Mouse (Mus musculus): ENCODE data around the gene Atp11a. TPM values are rescaled to one million over a fixed set of nuclear protein-coding genes. Genes with fewer than 3 reads are reported as not detected.

Gene Atp11a
- polyA plus RNA-seq, 1 experiment from 2014 or later = 9.1 TPM

DNA sequence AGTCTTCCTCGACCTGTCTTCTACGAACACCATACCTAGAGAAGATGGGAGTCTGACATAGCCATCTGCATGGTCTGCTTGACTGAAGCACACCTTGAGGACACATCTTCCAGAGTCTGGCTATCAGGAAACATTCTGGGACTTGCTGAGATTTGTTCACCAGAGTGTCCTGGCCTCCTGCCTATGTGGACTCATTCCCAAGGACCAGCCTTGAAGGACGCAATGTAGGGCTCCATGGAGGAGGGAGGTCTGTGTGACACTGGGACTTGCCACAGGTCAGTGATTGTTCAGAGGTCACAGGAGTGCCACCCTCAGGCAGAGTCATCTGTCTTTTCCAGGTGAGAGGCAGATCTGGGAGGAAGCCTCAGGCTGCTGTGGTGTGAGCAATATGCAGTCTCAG is 8.6 kb upstream of the Atp11a start:
- H3K4me3 ChIP-seq (ENCODE audit: low read depth, low read length) = no peak overlapping the region
- H3K9ac ChIP-seq (ENCODE audit: low read length) = no peak overlapping the region
- no peak overlapping the region for H3K4me2 ChIP-seq (ENCODE audit: low read length)
- ATAC-seq = no peak
- no peaks in the 10 kb centered on the region for H3K9me3 ChIP-seq (replicated peaks; ENCODE audit: control insufficient read depth, low read length)
- WGBS = 94% methylated on average over 3 of the region's 3 CpGs
- H3K4me1 ChIP-seq (ENCODE audit: control insufficient read depth, insufficient read depth, low read length) = no peaks in the 10 kb centered on the region
- no peak overlapping the region for H3K27ac ChIP-seq (ENCODE audit: low read depth, low read length)
- no peaks in the 10 kb centered on the region for H3K27me3 ChIP-seq (replicated peaks; ENCODE audit: control insufficient read depth, insufficient read depth, low read length)
- no peaks in the 10 kb centered on the region for H3K36me3 ChIP-seq (ENCODE audit: control insufficient read depth, insufficient read depth, low read length)
- no peak for DNase-seq (ENCODE audit: low spot score)

DNA sequence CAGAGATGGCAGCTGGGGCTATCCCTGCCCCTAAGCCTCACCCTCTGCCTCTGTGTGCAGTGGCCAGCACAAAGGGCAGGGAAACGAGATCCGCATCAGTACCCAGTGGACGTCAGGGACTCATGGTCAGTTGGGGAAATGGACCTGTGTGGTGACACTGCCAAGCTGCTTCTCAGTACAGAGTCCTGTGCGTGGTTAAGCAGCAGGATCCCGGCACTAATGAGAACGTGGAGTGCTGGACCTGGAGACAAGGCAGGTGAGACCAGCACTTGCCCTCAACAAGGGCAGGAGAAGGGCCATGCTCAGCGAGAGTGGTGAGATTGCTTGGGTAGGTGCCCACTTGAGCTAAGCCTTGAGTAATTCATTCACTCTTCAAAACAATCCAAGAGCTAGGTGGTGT is 7.7 kb upstream of the Atp11a start:
- H3K27ac ChIP-seq (ENCODE audit: low read depth, low read length) = no peak overlapping the region
- no peak for DNase-seq (ENCODE audit: low spot score)
- WGBS = 79% methylated on average over 7 of the region's 7 CpGs
- no peaks in the 10 kb centered on the region for H3K9me3 ChIP-seq (replicated peaks; ENCODE audit: control insufficient read depth, low read length)
- no peaks in the 10 kb centered on the region for H3K27me3 ChIP-seq (replicated peaks; ENCODE audit: control insufficient read depth, insufficient read depth, low read length)
- no peaks in the 10 kb centered on the region for H3K36me3 ChIP-seq (ENCODE audit: control insufficient read depth, insufficient read depth, low read length)
- no peak for ATAC-seq
- H3K4me2 ChIP-seq (ENCODE audit: low read length) = no peak overlapping the region
- H3K4me1 ChIP-seq (ENCODE audit: control insufficient read depth, insufficient read depth, low read length) = no peaks in the 10 kb centered on the region
- no peak overlapping the region for H3K9ac ChIP-seq (ENCODE audit: low read length)
- H3K4me3 ChIP-seq (ENCODE audit: low read depth, low read length) = no peak overlapping the region

DNA sequence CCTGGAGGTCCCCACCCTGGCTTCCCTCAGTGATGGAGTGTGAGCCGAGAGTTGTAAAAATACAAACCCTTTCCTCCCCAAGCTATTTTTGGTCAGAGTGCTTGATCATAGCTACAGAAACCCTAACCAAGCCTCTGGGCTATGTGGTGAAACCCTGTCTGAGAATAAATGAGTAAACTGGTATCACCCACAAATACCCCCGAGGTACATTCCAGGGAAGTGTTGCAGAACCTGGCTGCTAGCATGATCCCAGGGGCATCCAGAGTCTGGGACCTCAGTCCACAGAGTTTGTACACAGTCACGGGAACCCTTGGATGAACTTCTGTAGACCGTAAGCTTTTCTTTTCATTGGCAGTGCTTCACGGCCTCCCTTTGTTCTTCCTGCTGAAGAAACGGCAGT is 3.8 kb upstream of the Atp11a start:
- H3K4me3 ChIP-seq (ENCODE audit: low read depth, low read length) = no peak overlapping the region
- H3K9ac ChIP-seq (ENCODE audit: low read length) = no peak overlapping the region
- H3K9me3 ChIP-seq (replicated peaks; ENCODE audit: control insufficient read depth, low read length) = no peaks in the 10 kb centered on the region
- peaks cover 2% of the 10 kb centered on the region for H3K4me1 ChIP-seq (ENCODE audit: control insufficient read depth, insufficient read depth, low read length)
- 57% methylated on average over 6 of the region's 6 CpGs for WGBS
- H3K27ac ChIP-seq (ENCODE audit: low read depth, low read length) = no peak overlapping the region
- H3K4me2 ChIP-seq (ENCODE audit: low read length) = no peak overlapping the region
- ATAC-seq (no peak), DNase-seq (ENCODE audit: low spot score) (no peak)
- no peaks in the 10 kb centered on the region for H3K36me3 ChIP-seq (ENCODE audit: control insufficient read depth, insufficient read depth, low read length)
- no peaks in the 10 kb centered on the region for H3K27me3 ChIP-seq (replicated peaks; ENCODE audit: control insufficient read depth, insufficient read depth, low read length)

DNA sequence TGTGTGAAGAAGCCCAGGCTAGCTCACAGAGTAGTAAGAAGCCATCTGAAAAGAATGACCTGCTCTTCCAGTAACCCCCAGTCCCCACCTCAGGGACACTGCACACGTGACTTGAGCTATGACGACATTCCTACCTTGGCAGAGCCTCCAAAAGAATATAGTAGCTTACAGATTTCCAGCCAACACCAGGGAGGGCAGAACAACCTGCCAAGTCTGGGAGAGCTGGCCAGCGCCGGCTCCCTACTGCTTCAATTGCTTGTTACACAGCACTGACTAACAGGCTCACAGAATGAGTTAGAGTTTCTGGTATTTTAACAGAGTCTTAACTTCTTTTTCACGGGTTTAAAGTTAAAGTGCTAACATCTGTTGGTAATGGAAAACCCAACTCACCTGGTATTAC is 2.7 kb upstream of the Atp11a start:
- H3K27me3 ChIP-seq (replicated peaks; ENCODE audit: control insufficient read depth, insufficient read depth, low read length) = no peaks in the 10 kb centered on the region
- H3K4me1 ChIP-seq (ENCODE audit: control insufficient read depth, insufficient read depth, low read length) = peaks cover 3% of the 10 kb centered on the region
- no peak overlapping the region for H3K27ac ChIP-seq (ENCODE audit: low read depth, low read length)
- H3K4me3 ChIP-seq (ENCODE audit: low read depth, low read length) = no peak overlapping the region
- H3K9me3 ChIP-seq (replicated peaks; ENCODE audit: control insufficient read depth, low read length) = no peaks in the 10 kb centered on the region
- 65% methylated on average over 5 of the region's 5 CpGs for whole genome bisulfite sequencing
- no peak overlapping the region for H3K4me2 ChIP-seq (ENCODE audit: low read length)
- H3K36me3 ChIP-seq (ENCODE audit: control insufficient read depth, insufficient read depth, low read length) = no peaks in the 10 kb centered on the region
- ATAC-seq (no peak), DNase-seq (ENCODE audit: low spot score) (peak; percentile 21)
- no peak overlapping the region for H3K9ac ChIP-seq (ENCODE audit: low read length)

DNA sequence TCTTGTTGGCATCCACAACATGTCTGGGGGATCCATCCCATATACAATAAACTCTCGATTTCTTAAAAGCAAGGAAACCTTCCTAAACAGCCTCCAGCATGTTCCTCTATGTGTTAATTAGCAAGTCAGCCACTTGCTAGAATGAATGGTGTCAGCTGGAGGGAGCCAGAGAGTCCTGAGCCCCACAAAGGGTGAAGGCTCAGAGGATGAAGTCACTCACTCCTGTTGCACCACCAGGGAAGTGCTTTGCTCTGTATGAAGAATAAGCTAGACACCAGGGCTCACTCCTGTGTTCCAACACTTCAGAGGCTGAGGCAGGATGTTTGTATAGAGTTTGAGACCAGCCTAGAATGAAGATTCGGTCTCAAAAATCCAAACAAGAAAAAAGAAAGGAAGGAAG is 1.5 kb upstream of the Atp11a start:
- no peak overlapping the region for H3K4me3 ChIP-seq (ENCODE audit: low read depth, low read length)
- 52% methylated on average over 2 of the region's 2 CpGs for WGBS
- H3K27ac ChIP-seq (ENCODE audit: low read depth, low read length) = no peak overlapping the region
- ATAC-seq (no peak), DNase-seq (ENCODE audit: low spot score) (peak; percentile 37)
- no peaks in the 10 kb centered on the region for H3K9me3 ChIP-seq (replicated peaks; ENCODE audit: control insufficient read depth, low read length)
- H3K4me1 ChIP-seq (ENCODE audit: control insufficient read depth, insufficient read depth, low read length) = peaks cover 3% of the 10 kb centered on the region
- H3K36me3 ChIP-seq (ENCODE audit: control insufficient read depth, insufficient read depth, low read length) = no peaks in the 10 kb centered on the region
- no peaks in the 10 kb centered on the region for H3K27me3 ChIP-seq (replicated peaks; ENCODE audit: control insufficient read depth, insufficient read depth, low read length)
- H3K4me2 ChIP-seq (ENCODE audit: low read length) = no peak overlapping the region
- no peak overlapping the region for H3K9ac ChIP-seq (ENCODE audit: low read length)

DNA sequence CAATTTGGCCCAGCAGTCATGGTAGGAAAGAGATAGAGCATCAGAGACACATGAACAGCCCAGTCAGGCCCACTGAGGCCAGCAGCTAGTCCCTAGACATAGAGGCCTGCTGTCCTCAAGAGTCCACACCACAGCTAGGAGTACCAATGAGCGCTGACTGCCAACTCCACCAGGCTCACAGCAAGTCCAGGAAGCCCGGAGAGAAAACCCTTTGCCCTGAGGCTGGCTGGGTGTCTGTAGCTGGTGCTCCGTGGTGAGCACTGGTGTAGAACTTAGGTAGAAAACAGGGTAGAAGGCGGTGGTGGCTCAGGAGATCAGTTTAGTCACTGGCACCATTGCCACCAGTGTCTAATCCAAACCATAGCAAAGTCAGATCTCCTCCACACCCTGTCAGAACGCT is 988 bp upstream of the Atp11a start:
- H3K4me3 ChIP-seq (ENCODE audit: low read depth, low read length) = no peak overlapping the region
- DNase-seq (ENCODE audit: low spot score) (no peak), ATAC-seq (no peak)
- H3K36me3 ChIP-seq (ENCODE audit: control insufficient read depth, insufficient read depth, low read length) = no peaks in the 10 kb centered on the region
- WGBS = 85% methylated on average over 5 of the region's 5 CpGs
- peaks cover 3% of the 10 kb centered on the region for H3K4me1 ChIP-seq (ENCODE audit: control insufficient read depth, insufficient read depth, low read length)
- no peak overlapping the region for H3K4me2 ChIP-seq (ENCODE audit: low read length)
- H3K9ac ChIP-seq (ENCODE audit: low read length) = no peak overlapping the region
- no peaks in the 10 kb centered on the region for H3K27me3 ChIP-seq (replicated peaks; ENCODE audit: control insufficient read depth, insufficient read depth, low read length)
- H3K27ac ChIP-seq (ENCODE audit: low read depth, low read length) = peak overlapping the region; percentile 70; the same call in 1 of the 2 replicates
- H3K9me3 ChIP-seq (replicated peaks; ENCODE audit: control insufficient read depth, low read length) = no peaks in the 10 kb centered on the region

DNA sequence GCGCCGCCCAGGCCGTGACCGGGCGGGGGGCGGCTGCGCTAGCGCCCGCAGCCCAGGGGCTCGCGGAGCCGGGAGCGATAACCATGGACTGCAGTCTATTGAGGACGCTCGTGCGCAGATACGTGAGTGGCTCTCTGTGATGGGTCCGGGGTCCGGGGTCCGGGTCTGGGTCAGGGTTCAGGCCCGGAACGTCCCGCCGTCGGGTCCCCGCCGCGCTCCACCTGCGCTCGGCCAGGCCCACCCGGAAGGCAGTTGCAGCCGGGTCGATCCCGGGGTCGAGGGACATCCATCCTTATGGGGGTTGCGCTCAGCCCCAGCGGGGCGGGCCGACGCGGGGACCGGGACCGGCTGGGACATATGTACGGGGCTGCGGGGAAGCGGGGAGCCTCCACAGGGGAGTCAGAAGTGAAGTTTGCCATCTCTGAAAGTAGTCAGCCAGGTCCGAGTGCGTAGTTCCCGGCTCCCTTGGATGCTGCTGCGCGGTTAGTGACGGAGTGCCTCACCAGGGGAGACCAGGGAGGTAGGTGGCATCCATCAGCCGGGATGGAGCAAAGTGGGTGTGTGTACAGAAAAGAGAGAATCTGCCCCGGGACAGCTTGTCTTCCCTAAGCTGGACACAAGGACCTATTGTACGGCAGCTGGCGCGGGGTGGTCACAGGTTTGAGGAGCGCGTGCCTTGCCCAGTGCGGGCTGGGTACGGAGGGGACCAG is 572 bp downstream of the Atp11a start:
- under 1% methylated on average over 55 of the region's 61 CpGs for WGBS

DNA sequence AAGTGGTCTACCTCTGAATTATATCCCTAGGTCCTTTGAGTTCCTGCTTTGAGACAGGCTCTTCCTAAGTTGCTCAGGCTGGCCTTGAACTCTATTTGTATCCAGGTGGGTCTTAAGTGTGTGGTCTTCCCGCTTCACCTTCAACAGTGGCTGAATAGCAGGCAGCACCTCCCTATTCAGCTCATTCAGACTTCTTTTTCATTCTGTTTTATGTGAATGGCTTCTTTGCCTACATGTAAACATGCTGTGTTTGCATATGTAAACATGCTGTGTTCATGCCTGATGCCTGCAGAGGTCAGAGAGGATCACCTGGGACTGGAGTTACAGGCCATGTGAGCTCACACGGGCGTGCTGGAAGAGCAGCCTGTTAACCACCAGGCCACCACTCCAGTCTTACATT is 3.1 kb downstream of the Atp11a start:
- peaks cover 3% of the 10 kb centered on the region for H3K4me1 ChIP-seq (ENCODE audit: control insufficient read depth, insufficient read depth, low read length)
- ATAC-seq (no peak), DNase-seq (ENCODE audit: low spot score) (no peak)
- no peak overlapping the region for H3K4me3 ChIP-seq (ENCODE audit: low read depth, low read length)
- H3K27me3 ChIP-seq (replicated peaks; ENCODE audit: control insufficient read depth, insufficient read depth, low read length) = no peaks in the 10 kb centered on the region
- H3K9me3 ChIP-seq (replicated peaks; ENCODE audit: control insufficient read depth, low read length) = no peaks in the 10 kb centered on the region
- no peak overlapping the region for H3K9ac ChIP-seq (ENCODE audit: low read length)
- 76% methylated on average over 3 of the region's 3 CpGs for WGBS
- H3K27ac ChIP-seq (ENCODE audit: low read depth, low read length) = no peak overlapping the region
- no peaks in the 10 kb centered on the region for H3K36me3 ChIP-seq (ENCODE audit: control insufficient read depth, insufficient read depth, low read length)
- H3K4me2 ChIP-seq (ENCODE audit: low read length) = no peak overlapping the region

More for the DNA sequence above, 572 bp downstream of the Atp11a start:
- Histone ChIP-seq H3K27me3 (replicated peaks; ENCODE audit: control insufficient read depth, insufficient read depth, low read length) (no peaks in the 10 kb centered on the region), H3K9me3 (replicated peaks; ENCODE audit: control insufficient read depth, low read length) (no peaks in the 10 kb centered on the region), H3K4me1 (ENCODE audit: control insufficient read depth, insufficient read depth, low read length) (peaks cover 3% of the 10 kb centered on the region), H3K36me3 (ENCODE audit: control insufficient read depth, insufficient read depth, low read length) (no peaks in the 10 kb centered on the region), H3K4me3 (ENCODE audit: low read depth, low read length) (peak overlapping the region; percentile 83), H3K9ac (ENCODE audit: low read length) (peak overlapping the region; percentile 91), H3K27ac (ENCODE audit: low read depth, low read length) (peak overlapping the region; percentile 70; the same call in 1 of the 2 replicates), H3K4me2 (ENCODE audit: low read length) (peak overlapping the region; percentile 80)
- ATAC-seq (peak; percentile 68), DNase-seq (ENCODE audit: low spot score) (peak; percentile 33)

DNA sequence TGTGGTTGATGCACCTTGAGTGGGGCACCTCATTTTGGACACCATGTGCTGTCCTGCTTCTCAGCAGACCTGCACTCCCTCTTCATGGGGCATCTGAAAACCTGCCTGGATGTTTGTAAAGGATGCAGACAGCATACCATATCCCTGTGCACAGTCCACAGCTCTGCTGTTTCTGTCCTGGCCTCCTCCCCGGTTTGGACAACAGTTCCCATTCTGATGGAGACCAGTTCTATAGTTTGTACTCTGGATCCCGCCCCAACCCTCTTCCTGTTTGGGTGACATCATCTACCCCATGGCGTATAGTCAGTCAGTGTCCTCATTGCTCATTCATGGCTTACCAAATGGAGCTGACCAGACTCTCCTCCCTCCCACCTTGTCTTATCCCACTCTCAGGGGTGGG is 5.1 kb downstream of the Atp11a start:
- no peak for DNase-seq (ENCODE audit: low spot score)
- Histone ChIP-seq H3K4me2 (ENCODE audit: low read length) (no peak overlapping the region), H3K27ac (ENCODE audit: low read depth, low read length) (no peak overlapping the region), H3K4me3 (ENCODE audit: low read depth, low read length) (no peak overlapping the region), H3K9ac (ENCODE audit: low read length) (no peak overlapping the region), H3K27me3 (replicated peaks; ENCODE audit: control insufficient read depth, insufficient read depth, low read length) (no peaks in the 10 kb centered on the region), H3K36me3 (ENCODE audit: control insufficient read depth, insufficient read depth, low read length) (no peaks in the 10 kb centered on the region), H3K9me3 (replicated peaks; ENCODE audit: control insufficient read depth, low read length) (no peaks in the 10 kb centered on the region), H3K4me1 (ENCODE audit: control insufficient read depth, insufficient read depth, low read length) (peaks cover 3% of the 10 kb centered on the region)
- 87% methylated on average over 3 of the region's 3 CpGs for WGBS
- no peak for ATAC-seq
